Mouse (Mus musculus): ENCODE data around the gene Fchsd2. TPM values are rescaled to one million over a fixed set of nuclear protein-coding genes. Genes with fewer than 3 reads are reported as not detected.

The Fchsd2 gene
- 1 to 10 TPM; 4.2 to 5.5 (median 5.0) TPM for total RNA-seq (2022)

- no peak for DNase-seq (ENCODE audit: low spot score in 2 of 2)
Measured at GRCm38 (mm10) chr7:101092618-101093017, at the start of gene Fchsd2. Gene Fchsd2, plus strand, starts transcription at chr7:101092863.

- no peak for DNase-seq (ENCODE audit: low spot score in 2 of 2)
Measured at GRCm38 (mm10) chr7:101043846-101044541, 48.7 kb upstream of the Fchsd2 start.

- DNase-seq (ENCODE audit: low spot score in 2 of 2) = no peak
Measured at GRCm38 (mm10) chr7:101048247-101048646, 44.4 kb upstream of the Fchsd2 start.

- peak; percentile 85 to 92 for DNase-seq (ENCODE audit: low spot score in 2 of 2)
Measured at GRCm38 (mm10) chr7:101049326-101050087, 43.2 kb upstream of the Fchsd2 start.

GRCm38 (mm10) chr7:101050724-101051550 lies 41.7 kb upstream of the Fchsd2 start:
- no peak for DNase-seq (ENCODE audit: low spot score in 2 of 2)

- no peak for DNase-seq (ENCODE audit: low spot score in 2 of 2)
Measured at GRCm38 (mm10) chr7:101051551-101052221, 41.0 kb upstream of the Fchsd2 start.

- DNase-seq (ENCODE audit: low spot score in 2 of 2) = no peak
Measured at GRCm38 (mm10) chr7:101053136-101053535, 39.5 kb upstream of the Fchsd2 start.

GRCm38 (mm10) chr7:101057309-101057708 lies 35.4 kb upstream of the Fchsd2 start:
- DNase-seq (ENCODE audit: low spot score in 2 of 2) = no peak

- DNase-seq (ENCODE audit: low spot score in 2 of 2) = no peak
Measured at GRCm38 (mm10) chr7:101059188-101059587, 33.5 kb upstream of the Fchsd2 start.

- no peak for DNase-seq (ENCODE audit: low spot score in 2 of 2)
Measured at GRCm38 (mm10) chr7:101060476-101060875, 32.2 kb upstream of the Fchsd2 start.

- peak; percentile 64 to 68 for DNase-seq (ENCODE audit: low spot score in 2 of 2)
Measured at GRCm38 (mm10) chr7:101061381-101061780, 31.3 kb upstream of the Fchsd2 start.

- peak; percentile 14 to 47 for DNase-seq (ENCODE audit: low spot score in 2 of 2)
Measured at GRCm38 (mm10) chr7:101062246-101062645, 30.4 kb upstream of the Fchsd2 start.

GRCm38 (mm10) chr7:101063523-101063922 lies 29.1 kb upstream of the Fchsd2 start:
- no peak for DNase-seq (ENCODE audit: low spot score in 2 of 2)

- no peak for DNase-seq (ENCODE audit: low spot score in 2 of 2)
Measured at GRCm38 (mm10) chr7:101064697-101065688, 27.7 kb upstream of the Fchsd2 start.

- no peak for DNase-seq (ENCODE audit: low spot score in 2 of 2)
Measured at GRCm38 (mm10) chr7:101066009-101066408, 26.7 kb upstream of the Fchsd2 start.

- peak in 1 of 2 experiments; percentile 15 for DNase-seq (ENCODE audit: low spot score in 2 of 2)
Measured at GRCm38 (mm10) chr7:101066650-101067346, 25.9 kb upstream of the Fchsd2 start.

- no peak for DNase-seq (ENCODE audit: low spot score in 2 of 2)
Measured at GRCm38 (mm10) chr7:101067521-101067920, 25.1 kb upstream of the Fchsd2 start.

- DNase-seq (ENCODE audit: low spot score in 2 of 2) = no peak
Measured at GRCm38 (mm10) chr7:101069271-101069670, 23.4 kb upstream of the Fchsd2 start.

- DNase-seq (ENCODE audit: low spot score in 2 of 2) = no peak
Measured at GRCm38 (mm10) chr7:101070406-101070805, 22.3 kb upstream of the Fchsd2 start.

Measured in gastrocnemius, adult 8-10 months (tissue).